ENCODE assay signal across 9 mouse cellular contexts in genomic region chr11:70413961-70414360, GRCm38 (mm10). TPM values are rescaled to one million over a fixed set of nuclear protein-coding genes. Genes with fewer than 3 reads are reported as not detected.
A peak's percentile ranks its signal among the peaks of the same experiment; 100 is the strongest.
DNase-seq lines count a peak whose midpoint lies in the region; ATAC-seq and TF ChIP-seq lines count a peak whose summit lies in the region.
"Had no signal": no experiment of that assay in that cellular context is flagged by ENCODE, and none has a peak within 500 bp of the region (broad histone marks: within the 10 kb centered on the region; RNA-seq: fewer than 3 reads in every experiment).

No protein-coding gene starts in this region.

- no peak overlapping the region for H3K27ac ChIP-seq in hindbrain, embryonic 14.5 days
- no peak overlapping the region for H3K27ac ChIP-seq in hindbrain, embryonic 16.5 days (ENCODE audit: low read depth, low read length)
- no peak overlapping the region for H3K27ac ChIP-seq in heart, postnatal 0 days (ENCODE audit: low read depth)
- no peak overlapping the region for H3K27ac ChIP-seq in neural tube, embryonic 11.5 days (ENCODE audit: low read depth, low read length)

- no peak overlapping the region for H3K9ac ChIP-seq in hindbrain, embryonic 14.5 days
- no peak overlapping the region for H3K9ac ChIP-seq in hindbrain, embryonic 16.5 days (ENCODE audit: low read depth, low read length)
- no peak overlapping the region for H3K9ac ChIP-seq in heart, postnatal 0 days (replicated peaks; ENCODE audit: low read depth, low read length)
- no peak overlapping the region for H3K9ac ChIP-seq in neural tube, embryonic 11.5 days (ENCODE audit: low read length)

- WGBS in hindbrain, embryonic 14.5 days, result 6% methylated on average over 3 of the region's 3 CpGs
- 8% methylated on average over 3 of the region's 3 CpGs for WGBS in hindbrain, embryonic 16.5 days
- whole genome bisulfite sequencing in heart, postnatal 0 days, result 6% methylated on average over 3 of the region's 3 CpGs
- 19% methylated on average over 3 of the region's 3 CpGs for WGBS in neural tube, embryonic 11.5 days

- peaks cover 5% of the 10 kb centered on the region for H3K4me1 ChIP-seq in hindbrain, embryonic 14.5 days (replicated peaks; ENCODE audit: control insufficient read depth, insufficient read depth, low read length)
- H3K4me1 ChIP-seq in hindbrain, embryonic 16.5 days (ENCODE audit: control insufficient read depth, insufficient read depth, low read depth, low read length), result peaks cover 3% of the 10 kb centered on the region
- peaks cover 3% of the 10 kb centered on the region; the same call in 1 of the 2 replicates for H3K4me1 ChIP-seq in heart, postnatal 0 days (ENCODE audit: control insufficient read depth, insufficient read depth)
- H3K4me1 ChIP-seq in neural tube, embryonic 11.5 days (ENCODE audit: control insufficient read depth, insufficient read depth, low read length), result peaks cover 4% of the 10 kb centered on the region; the same call in 1 of the 2 replicates

- no peak for ATAC-seq in hindbrain, embryonic 14.5 days (ENCODE audit: low FRiP score)
- no peak for ATAC-seq in hindbrain, embryonic 16.5 days
- no peak for ATAC-seq in heart, postnatal 0 days (ENCODE audit: insufficient read depth, low read depth)
- ATAC-seq in neural tube, embryonic 11.5 days (ENCODE audit: insufficient read depth, low FRiP score, low TSS enrichment), result no peak

- H3K27me3 ChIP-seq in hindbrain, embryonic 14.5 days (ENCODE audit: control insufficient read depth, insufficient read depth, low read length), result no peaks in the 10 kb centered on the region
- H3K27me3 ChIP-seq in hindbrain, embryonic 16.5 days (replicated peaks; ENCODE audit: control insufficient read depth, insufficient read depth, low read length), result no peaks in the 10 kb centered on the region
- no peaks in the 10 kb centered on the region for H3K27me3 ChIP-seq in heart, postnatal 0 days (ENCODE audit: control insufficient read depth, insufficient read depth, low read length)
- H3K27me3 ChIP-seq in neural tube, embryonic 11.5 days (ENCODE audit: control insufficient read depth, insufficient read depth, low read length), result no peaks in the 10 kb centered on the region

- intact Hi-C loops in left cerebral cortex, postnatal 10 days (cut with DNase I), result loop anchor here (10.0 kb wide), 1 partner anchor 341 kb away; no protein-coding TSS in a partner anchor

- no peak for TF ChIP-seq EP300 in heart, postnatal 0 days (IDR thresholded peaks at IDR 0.05; ENCODE audit: low read depth)

- H3K36me3 ChIP-seq in hindbrain, embryonic 14.5 days (replicated peaks; ENCODE audit: control insufficient read depth, insufficient read depth), result no peaks in the 10 kb centered on the region
- H3K36me3 ChIP-seq in hindbrain, embryonic 16.5 days (ENCODE audit: control insufficient read depth, insufficient read depth, low read length), result no peaks in the 10 kb centered on the region
- H3K36me3 ChIP-seq in heart, postnatal 0 days (replicated peaks; ENCODE audit: control insufficient read depth, insufficient read depth, low read length), result no peaks in the 10 kb centered on the region
- H3K36me3 ChIP-seq in neural tube, embryonic 11.5 days (ENCODE audit: control insufficient read depth, insufficient read depth, low read length), result no peaks in the 10 kb centered on the region

- DNase-seq in hindbrain, embryonic 14.5 days (ENCODE audit: low spot score), result peak; percentile 90
- peak; percentile 76 for DNase-seq in MN1 (ENCODE audit: low spot score)
- DNase-seq in cerebellum, adult 9-11 months, result peak; percentile 62
- DNase-seq in heart, postnatal 0 days (ENCODE audit: low spot score), result peak; percentile 47
- peak; percentile 62 to 68 for DNase-seq in left cerebral cortex, postnatal 10 days (ENCODE audit: extremely low spot score in 1 of 2, low spot score in 2 of 2)
- DNase-seq in neural tube, embryonic 11.5 days (ENCODE audit: low spot score), result peak; percentile 67
- DNase-seq in thymus, postnatal 0 days (ENCODE audit: low spot score), result peak; percentile 82

- no peak overlapping the region for H3K4me3 ChIP-seq in hindbrain, embryonic 14.5 days (replicated peaks; ENCODE audit: low read length)
- no peak overlapping the region for H3K4me3 ChIP-seq in hindbrain, embryonic 16.5 days (ENCODE audit: low read length)
- no peak overlapping the region for H3K4me3 ChIP-seq in heart, postnatal 0 days (ENCODE audit: low read depth, low read length)
- H3K4me3 ChIP-seq in neural tube, embryonic 11.5 days (ENCODE audit: low read depth, low read length), result no peak overlapping the region
- H3K4me3 ChIP-seq: myocyte had no signal

- TF ChIP-seq CTCF in heart, postnatal 0 days (IDR thresholded peaks at IDR 0.05; ENCODE audit: low read depth), result peak; percentile 93

- no peaks in the 10 kb centered on the region for H3K9me3 ChIP-seq in hindbrain, embryonic 14.5 days (ENCODE audit: control insufficient read depth, low read length)
- no peaks in the 10 kb centered on the region for H3K9me3 ChIP-seq in hindbrain, embryonic 16.5 days (ENCODE audit: control insufficient read depth, low read length)
- no peaks in the 10 kb centered on the region for H3K9me3 ChIP-seq in heart, postnatal 0 days (replicated peaks; ENCODE audit: control insufficient read depth, low read length)
- H3K9me3 ChIP-seq in neural tube, embryonic 11.5 days (ENCODE audit: control insufficient read depth, low read length), result no peaks in the 10 kb centered on the region

- no peak overlapping the region for H3K4me2 ChIP-seq in hindbrain, embryonic 14.5 days (replicated peaks)
- no peak overlapping the region for H3K4me2 ChIP-seq in hindbrain, embryonic 16.5 days (ENCODE audit: low read length)
- no peak overlapping the region for H3K4me2 ChIP-seq in heart, postnatal 0 days (ENCODE audit: low read depth, low read length)
- H3K4me2 ChIP-seq in neural tube, embryonic 11.5 days (ENCODE audit: low read depth), result no peak overlapping the region

RNA-seq across cellular contexts. Expression of gene Pelp1, which starts 4.1 kb away (rescaled TPM):
- 29.9 and 33.0 TPM in 2 replicates for polyA plus RNA-seq in hindbrain, embryonic 14.5 days (2014; fragmentation: Nextera tagmentation; extraction: Ambion mirVana)
- 31.7 and 37.0 TPM in 2 replicates for polyA plus RNA-seq in hindbrain, embryonic 16.5 days (2015; fragmentation: Nextera tagmentation; extraction: Ambion mirVana)
- 15.1 and 15.9 TPM in 2 replicates for total RNA-seq in heart, postnatal 0 days (2014; rRNA removed; ENCODE audit: low replicate concordance)
- 10.9 and 11.0 TPM in 2 replicates for polyA plus RNA-seq in heart, postnatal 0 days (2015; fragmentation: Nextera tagmentation; extraction: Ambion mirVana)
- 10 to 100 TPM; 48.1 to 48.6 TPM for total RNA-seq in left cerebral cortex, postnatal 10 days (2021)
- polyA plus RNA-seq in neural tube, embryonic 11.5 days (2014; fragmentation: Nextera tagmentation; extraction: Ambion mirVana), result 38.3 and 41.8 TPM in 2 replicates
- polyA plus RNA-seq in thymus, postnatal 0 days (2015; fragmentation: Nextera tagmentation; extraction: Ambion mirVana), result 17.0 and 18.4 TPM in 2 replicates

RNA-seq across cellular contexts. Expression of gene Arrb2, which starts 18.5 kb away (rescaled TPM):
- 55.9 and 61.2 TPM in 2 replicates for polyA plus RNA-seq in hindbrain, embryonic 14.5 days (2014; fragmentation: Nextera tagmentation; extraction: Ambion mirVana)
- polyA plus RNA-seq in hindbrain, embryonic 16.5 days (2015; fragmentation: Nextera tagmentation; extraction: Ambion mirVana), result 54.9 and 55.6 TPM in 2 replicates
- 9.5 and 27.5 TPM in 2 replicates for total RNA-seq in heart, postnatal 0 days (2014; rRNA removed; ENCODE audit: low replicate concordance)
- polyA plus RNA-seq in heart, postnatal 0 days (2015; fragmentation: Nextera tagmentation; extraction: Ambion mirVana), result 4.8 and 6.0 TPM in 2 replicates
- total RNA-seq in left cerebral cortex, postnatal 10 days (2021), result 10 to 100 TPM; 75.3 to 76.9 TPM
- 24.2 and 31.0 TPM in 2 replicates for polyA plus RNA-seq in neural tube, embryonic 11.5 days (2014; fragmentation: Nextera tagmentation; extraction: Ambion mirVana)
- polyA plus RNA-seq in thymus, postnatal 0 days (2015; fragmentation: Nextera tagmentation; extraction: Ambion mirVana), result 38.8 and 38.9 TPM in 2 replicates

RNA-seq across cellular contexts. Expression of gene Med11, which starts 37.8 kb away (rescaled TPM):
- 41.8 and 45.8 TPM in 2 replicates for polyA plus RNA-seq in hindbrain, embryonic 14.5 days (2014; fragmentation: Nextera tagmentation; extraction: Ambion mirVana)
- 42.9 and 46.3 TPM in 2 replicates for polyA plus RNA-seq in hindbrain, embryonic 16.5 days (2015; fragmentation: Nextera tagmentation; extraction: Ambion mirVana)
- total RNA-seq in heart, postnatal 0 days (2014; rRNA removed; ENCODE audit: low replicate concordance), result 9.0 and 28.3 TPM in 2 replicates
- 13.7 and 15.9 TPM in 2 replicates for polyA plus RNA-seq in heart, postnatal 0 days (2015; fragmentation: Nextera tagmentation; extraction: Ambion mirVana)
- 10 to 100 TPM; 20.7 to 23.1 TPM for total RNA-seq in left cerebral cortex, postnatal 10 days (2021)
- 39.1 and 41.6 TPM in 2 replicates for polyA plus RNA-seq in neural tube, embryonic 11.5 days (2014; fragmentation: Nextera tagmentation; extraction: Ambion mirVana)
- 47.5 and 47.6 TPM in 2 replicates for polyA plus RNA-seq in thymus, postnatal 0 days (2015; fragmentation: Nextera tagmentation; extraction: Ambion mirVana)

RNA-seq across cellular contexts. Expression of gene Zmynd15, which starts 45.3 kb away (rescaled TPM):
- polyA plus RNA-seq in hindbrain, embryonic 14.5 days (2014; fragmentation: Nextera tagmentation; extraction: Ambion mirVana), result 0.50 and 0.95 TPM in 2 replicates
- 0.86 and 1.3 TPM in 2 replicates for polyA plus RNA-seq in hindbrain, embryonic 16.5 days (2015; fragmentation: Nextera tagmentation; extraction: Ambion mirVana)
- total RNA-seq in heart, postnatal 0 days (2014; rRNA removed; ENCODE audit: low replicate concordance), result 0.04 and 5.0 TPM in 2 replicates
- 1.3 TPM in 2 replicates for polyA plus RNA-seq in heart, postnatal 0 days (2015; fragmentation: Nextera tagmentation; extraction: Ambion mirVana)
- 1 to 10 TPM; 1.0 to 1.1 TPM for total RNA-seq in left cerebral cortex, postnatal 10 days (2021)
- 0.19 TPM in 1 of 2 replicates, not detected in the other for polyA plus RNA-seq in neural tube, embryonic 11.5 days (2014; fragmentation: Nextera tagmentation; extraction: Ambion mirVana)
- polyA plus RNA-seq in thymus, postnatal 0 days (2015; fragmentation: Nextera tagmentation; extraction: Ambion mirVana), result 4.8 and 5.1 TPM in 2 replicates
- polyA plus RNA-seq: myocyte had no signal

RNA-seq across cellular contexts. Expression of gene Cxcl16, which starts 45.8 kb away (rescaled TPM):
- 7.8 and 10.2 TPM in 2 replicates for polyA plus RNA-seq in hindbrain, embryonic 14.5 days (2014; fragmentation: Nextera tagmentation; extraction: Ambion mirVana)
- polyA plus RNA-seq in hindbrain, embryonic 16.5 days (2015; fragmentation: Nextera tagmentation; extraction: Ambion mirVana), result 6.0 and 7.3 TPM in 2 replicates
- 5.9 and 12.8 TPM in 2 replicates for total RNA-seq in heart, postnatal 0 days (2014; rRNA removed; ENCODE audit: low replicate concordance)
- 9.8 and 11.3 TPM in 2 replicates for polyA plus RNA-seq in heart, postnatal 0 days (2015; fragmentation: Nextera tagmentation; extraction: Ambion mirVana)
- total RNA-seq in left cerebral cortex, postnatal 10 days (2021), result under 1 TPM; 0.69 to 0.71 TPM
- 0.84 and 0.93 TPM in 2 replicates for polyA plus RNA-seq in neural tube, embryonic 11.5 days (2014; fragmentation: Nextera tagmentation; extraction: Ambion mirVana)
- polyA plus RNA-seq in thymus, postnatal 0 days (2015; fragmentation: Nextera tagmentation; extraction: Ambion mirVana), result 34.2 and 35.1 TPM in 2 replicates
